ENCODE assay signal across 29 mouse cellular contexts in the genomic region with DNA sequence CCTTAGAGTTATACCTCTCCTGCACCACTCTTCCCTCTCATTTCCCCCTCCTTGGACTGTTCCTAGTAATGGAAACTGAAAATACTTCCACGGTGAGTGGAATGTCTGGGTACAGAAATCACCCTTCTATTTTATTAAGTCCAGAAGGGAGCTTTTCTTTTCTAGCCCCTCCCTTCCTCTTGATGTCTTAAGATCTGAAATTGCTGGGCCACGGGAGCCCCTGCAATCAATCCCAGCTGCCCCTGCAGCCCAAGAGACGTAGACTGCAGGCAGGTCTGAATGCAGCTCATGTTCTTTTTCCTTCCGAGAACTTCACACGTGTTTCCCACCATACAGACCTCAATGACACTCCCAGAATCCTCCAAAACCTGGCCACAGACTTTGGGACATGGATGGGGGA. TPM values are rescaled to one million over a fixed set of nuclear protein-coding genes. Genes with fewer than 3 reads are reported as not detected.
A peak's percentile ranks its signal among the peaks of the same experiment; 100 is the strongest.
DNase-seq lines count a peak whose midpoint lies in the region; ATAC-seq lines count a peak whose summit lies in the region.
"Had no signal": no experiment of that assay in that cellular context is flagged by ENCODE, and none has a peak within 500 bp of the region (broad histone marks: within the 10 kb centered on the region; RNA-seq: fewer than 3 reads in every experiment).

No protein-coding gene starts in this region.

- peaks cover 9% of the 10 kb centered on the region for H3K4me1 ChIP-seq in embryonic facial prominence, embryonic 10.5 days
- no peaks in the 10 kb centered on the region for H3K4me1 ChIP-seq in embryonic facial prominence, embryonic 11.5 days (ENCODE audit: control insufficient read depth, insufficient read depth, low read length)
- peaks cover 3% of the 10 kb centered on the region; the same call in 1 of the 2 replicates for H3K4me1 ChIP-seq in embryonic facial prominence, embryonic 14.5 days (ENCODE audit: control insufficient read depth, insufficient read depth, low read length)
- peaks cover 15% of the 10 kb centered on the region for H3K4me1 ChIP-seq in limb, embryonic 10.5 days
- H3K4me1 ChIP-seq in neural tube, embryonic 15.5 days, result peaks cover 2% of the 10 kb centered on the region; the same call in 1 of the 2 replicates
- H3K4me1 ChIP-seq: embryonic facial prominence, embryonic 15.5 days; forebrain, embryonic 10.5 days; forebrain, embryonic 13.5 days; forebrain, embryonic 15.5 days had no signal

- no peak overlapping the region for H3K4me3 ChIP-seq in embryonic facial prominence, embryonic 10.5 days
- no peak overlapping the region for H3K4me3 ChIP-seq in embryonic facial prominence, embryonic 11.5 days (ENCODE audit: low read depth, low read length)
- H3K4me3 ChIP-seq in embryonic facial prominence, embryonic 14.5 days (ENCODE audit: low read depth, low read length), result no peak overlapping the region
- H3K4me3 ChIP-seq in limb, embryonic 10.5 days, result no peak overlapping the region
- no peak overlapping the region for H3K4me3 ChIP-seq in neural tube, embryonic 15.5 days (replicated peaks)
- H3K4me3 ChIP-seq: embryonic facial prominence, embryonic 15.5 days; erythroblast, embryonic 14.5 days; forebrain, embryonic 10.5 days; forebrain, embryonic 13.5 days; forebrain, embryonic 15.5 days had no signal

- DNase-seq in embryonic facial prominence, embryonic 10.5 days (ENCODE audit: low spot score), result peak; percentile 26
- peak; percentile 59 for DNase-seq in embryonic facial prominence, embryonic 11.5 days (ENCODE audit: low spot score)
- peak; percentile 11 for DNase-seq in embryonic facial prominence, embryonic 14.5 days (ENCODE audit: low spot score)
- DNase-seq in limb, embryonic 10.5 days (ENCODE audit: low spot score), result no peak
- DNase-seq in c-Kit-positive CD71-positive TER-119-positive erythroid progenitor cells, embryonic 14.5 days (ENCODE audit: low spot score), result no peak
- DNase-seq: adrenal gland, adult 2 months; adrenal gland, postnatal 10 days; adrenal gland, postnatal 25 days; cerebellum, adult 11-12 months; cerebellum, adult 2 months; cerebellum, adult 9-10 months; cerebellum, postnatal 10 days; cerebellum, postnatal 25 days; embryo, embryonic 11 days; forebrain, postnatal 0 days had no signal

- 0 out of 2 replicates have a peak, but pooled peaks cover 4% of the 10 kb centered on the region for H3K27me3 ChIP-seq in embryonic facial prominence, embryonic 10.5 days (replicated peaks; ENCODE audit: low read depth, poor library complexity, severe bottlenecking)
- no peaks in the 10 kb centered on the region for H3K27me3 ChIP-seq in embryonic facial prominence, embryonic 11.5 days (ENCODE audit: control insufficient read depth, insufficient read depth, low read length)
- H3K27me3 ChIP-seq in embryonic facial prominence, embryonic 14.5 days (replicated peaks; ENCODE audit: control insufficient read depth, insufficient read depth, low read length), result no peaks in the 10 kb centered on the region; the same call in 1 of the 2 replicates
- no peaks in the 10 kb centered on the region; the same call in 1 of the 2 replicates for H3K27me3 ChIP-seq in limb, embryonic 10.5 days (ENCODE audit: low read depth, poor library complexity, severe bottlenecking)
- peaks cover 3% of the 10 kb centered on the region for H3K27me3 ChIP-seq in neural tube, embryonic 15.5 days (replicated peaks)
- H3K27me3 ChIP-seq: forebrain, embryonic 13.5 days; forebrain, embryonic 15.5 days had no signal

- H3K9ac ChIP-seq in embryonic facial prominence, embryonic 11.5 days (replicated peaks; ENCODE audit: low read length), result no peak overlapping the region
- H3K9ac ChIP-seq in embryonic facial prominence, embryonic 14.5 days (ENCODE audit: low read depth, low read length), result no peak overlapping the region
- no peak overlapping the region for H3K9ac ChIP-seq in neural tube, embryonic 15.5 days (replicated peaks)
- H3K9ac ChIP-seq: embryonic facial prominence, embryonic 15.5 days; forebrain, embryonic 13.5 days; forebrain, embryonic 15.5 days; forebrain, postnatal 0 days had no signal

- H3K9me3 ChIP-seq in embryonic facial prominence, embryonic 10.5 days, result no peaks in the 10 kb centered on the region
- H3K9me3 ChIP-seq in embryonic facial prominence, embryonic 11.5 days (replicated peaks; ENCODE audit: control insufficient read depth, low read length), result no peaks in the 10 kb centered on the region
- no peaks in the 10 kb centered on the region for H3K9me3 ChIP-seq in embryonic facial prominence, embryonic 14.5 days (ENCODE audit: control insufficient read depth, low read length)
- H3K9me3 ChIP-seq in limb, embryonic 10.5 days (replicated peaks), result no peaks in the 10 kb centered on the region
- H3K9me3 ChIP-seq in neural tube, embryonic 15.5 days (replicated peaks), result no peaks in the 10 kb centered on the region
- H3K9me3 ChIP-seq: embryonic facial prominence, embryonic 15.5 days; forebrain, embryonic 10.5 days; forebrain, embryonic 13.5 days; forebrain, embryonic 15.5 days had no signal

- WGBS in embryonic facial prominence, embryonic 10.5 days, result 48% methylated on average over 5 of the region's 5 CpGs
- 35% methylated on average over 5 of the region's 5 CpGs for WGBS in embryonic facial prominence, embryonic 11.5 days
- 31% methylated on average over 5 of the region's 5 CpGs for WGBS in embryonic facial prominence, embryonic 14.5 days
- WGBS in limb, embryonic 10.5 days, result 31% methylated on average over 5 of the region's 5 CpGs
- 58% methylated on average over 5 of the region's 5 CpGs for WGBS in neural tube, embryonic 15.5 days

- H3K36me3 ChIP-seq in embryonic facial prominence, embryonic 10.5 days (replicated peaks), result no peaks in the 10 kb centered on the region
- H3K36me3 ChIP-seq in embryonic facial prominence, embryonic 11.5 days (replicated peaks; ENCODE audit: control insufficient read depth, insufficient read depth, low read depth, low read length), result no peaks in the 10 kb centered on the region
- no peaks in the 10 kb centered on the region for H3K36me3 ChIP-seq in embryonic facial prominence, embryonic 14.5 days (ENCODE audit: control insufficient read depth, insufficient read depth, low read length)
- no peaks in the 10 kb centered on the region for H3K36me3 ChIP-seq in limb, embryonic 10.5 days
- no peaks in the 10 kb centered on the region for H3K36me3 ChIP-seq in neural tube, embryonic 15.5 days
- H3K36me3 ChIP-seq: embryonic facial prominence, embryonic 15.5 days; forebrain, embryonic 10.5 days; forebrain, embryonic 15.5 days had no signal

- no peak overlapping the region for H3K4me2 ChIP-seq in embryonic facial prominence, embryonic 11.5 days (ENCODE audit: low read depth, low read length)
- H3K4me2 ChIP-seq in embryonic facial prominence, embryonic 14.5 days (ENCODE audit: low read depth, low read length), result no peak overlapping the region
- no peak overlapping the region for H3K4me2 ChIP-seq in neural tube, embryonic 15.5 days
- H3K4me2 ChIP-seq: embryonic facial prominence, embryonic 15.5 days; forebrain, embryonic 13.5 days; forebrain, embryonic 15.5 days had no signal

- H3K27ac ChIP-seq in embryonic facial prominence, embryonic 10.5 days (replicated peaks), result no peak overlapping the region; the same call in 1 of the 2 replicates
- no peak overlapping the region for H3K27ac ChIP-seq in embryonic facial prominence, embryonic 11.5 days (replicated peaks; ENCODE audit: low read depth, low read length)
- no peak overlapping the region for H3K27ac ChIP-seq in embryonic facial prominence, embryonic 14.5 days (replicated peaks; ENCODE audit: low read depth, low read length)
- 0 out of 2 replicates have a peak overlapping the region, but pooled peaks have one; percentile 21 for H3K27ac ChIP-seq in limb, embryonic 10.5 days
- H3K27ac ChIP-seq in neural tube, embryonic 15.5 days (replicated peaks), result no peak overlapping the region
- H3K27ac ChIP-seq: embryonic facial prominence, embryonic 15.5 days; forebrain, embryonic 10.5 days; forebrain, embryonic 13.5 days; forebrain, embryonic 15.5 days had no signal

- no peak for ATAC-seq in embryonic facial prominence, embryonic 11.5 days (replicated peaks; ENCODE audit: insufficient number of reproducible peaks, low FRiP score, low TSS enrichment, low read depth)
- ATAC-seq in embryonic facial prominence, embryonic 14.5 days (ENCODE audit: low read depth), result no peak
- ATAC-seq in megakaryocyte-erythroid progenitor cell, adult 5-6 weeks (replicated peaks; ENCODE audit: low FRiP score, low TSS enrichment, poor library complexity, severe bottlenecking), result no peak
- no peak for ATAC-seq in neural tube, embryonic 15.5 days (ENCODE audit: low FRiP score)
- ATAC-seq: forebrain, embryonic 13.5 days; forebrain, embryonic 15.5 days; forebrain, postnatal 0 days had no signal

RNA-seq across cellular contexts. Expression of a gene that starts 32.3 kb away (rescaled TPM):
- 0.66 and 0.75 TPM in 2 replicates for polyA plus RNA-seq in embryonic facial prominence, embryonic 10.5 days (2016; fragmentation: Nextera tagmentation; extraction: Ambion mirVana)
- 0.46 and 1.2 TPM in 2 replicates for polyA plus RNA-seq in embryonic facial prominence, embryonic 11.5 days (2014; fragmentation: Nextera tagmentation; extraction: Ambion mirVana)
- polyA plus RNA-seq in embryonic facial prominence, embryonic 14.5 days (2014; fragmentation: Nextera tagmentation; extraction: Ambion mirVana), result 0.43 and 0.65 TPM in 2 replicates
- 1.1 and 2.3 TPM in 2 replicates for polyA plus RNA-seq in limb, embryonic 10.5 days (2016; fragmentation: Nextera tagmentation; extraction: Ambion mirVana)
- total RNA-seq in megakaryocyte-erythroid progenitor cell, adult 5-6 weeks (2014; fragmentation: Nextera tagmentation), result not detected in 2 replicates
- total RNA-seq in megakaryocyte-erythroid progenitor cell, adult 5-6 weeks (2017), result not detected in 2 replicates
- 19.2 and 21.3 TPM in 2 replicates for polyA plus RNA-seq in neural tube, embryonic 15.5 days (2015; fragmentation: Nextera tagmentation; extraction: Ambion mirVana)
- total RNA-seq: common myeloid progenitor, adult 5-6 weeks; MEL had no signal
- polyA plus RNA-seq: C2C12; erythroblast, embryonic 14.5 days had no signal

RNA-seq across cellular contexts. Expression of a gene that starts 34.8 kb away (rescaled TPM):
- polyA plus RNA-seq in embryonic facial prominence, embryonic 10.5 days (2016; fragmentation: Nextera tagmentation; extraction: Ambion mirVana), result 0.26 TPM in 1 of 2 replicates, not detected in the other
- 0.68 and 2.1 TPM in 2 replicates for polyA plus RNA-seq in embryonic facial prominence, embryonic 11.5 days (2014; fragmentation: Nextera tagmentation; extraction: Ambion mirVana)
- 6.6 and 9.8 TPM in 2 replicates for polyA plus RNA-seq in embryonic facial prominence, embryonic 14.5 days (2014; fragmentation: Nextera tagmentation; extraction: Ambion mirVana)
- 0.19 TPM in 1 of 2 replicates, not detected in the other for polyA plus RNA-seq in limb, embryonic 10.5 days (2016; fragmentation: Nextera tagmentation; extraction: Ambion mirVana)
- not detected in 2 replicates for total RNA-seq in megakaryocyte-erythroid progenitor cell, adult 5-6 weeks (2014; fragmentation: Nextera tagmentation)
- total RNA-seq in megakaryocyte-erythroid progenitor cell, adult 5-6 weeks (2017), result 0.99 TPM in 1 of 2 replicates, not detected in the other
- polyA plus RNA-seq in neural tube, embryonic 15.5 days (2015; fragmentation: Nextera tagmentation; extraction: Ambion mirVana), result 1.6 and 2.5 TPM in 2 replicates
- polyA plus RNA-seq: cerebellum, adult 2 months; erythroblast, embryonic 14.5 days had no signal

RNA-seq across cellular contexts. Expression of a gene that starts 37.8 kb away (rescaled TPM):
- polyA plus RNA-seq in embryonic facial prominence, embryonic 10.5 days (2016; fragmentation: Nextera tagmentation; extraction: Ambion mirVana), result not detected in 2 replicates
- polyA plus RNA-seq in embryonic facial prominence, embryonic 11.5 days (2014; fragmentation: Nextera tagmentation; extraction: Ambion mirVana), result not detected in 2 replicates
- polyA plus RNA-seq in embryonic facial prominence, embryonic 14.5 days (2014; fragmentation: Nextera tagmentation; extraction: Ambion mirVana), result not detected in 2 replicates
- not detected in 2 replicates for polyA plus RNA-seq in limb, embryonic 10.5 days (2016; fragmentation: Nextera tagmentation; extraction: Ambion mirVana)
- not detected in 2 replicates for total RNA-seq in megakaryocyte-erythroid progenitor cell, adult 5-6 weeks (2014; fragmentation: Nextera tagmentation)
- total RNA-seq in megakaryocyte-erythroid progenitor cell, adult 5-6 weeks (2017), result not detected in 2 replicates
- polyA plus RNA-seq in neural tube, embryonic 15.5 days (2015; fragmentation: Nextera tagmentation; extraction: Ambion mirVana), result not detected in 2 replicates
- total RNA-seq: adrenal gland, adult 2 months; adrenal gland, postnatal 10 days; adrenal gland, postnatal 25 days; adrenal gland, postnatal 4 days; common myeloid progenitor, adult 5-6 weeks; ES-E14; forebrain, postnatal 0 days; MEL had no signal
- polyA plus RNA-seq: adrenal gland, adult 2 months; brain, embryonic 14.5 days; C2C12; cerebellum, adult 2 months; embryonic facial prominence, embryonic 15.5 days; erythroblast, embryonic 14.5 days; forebrain, embryonic 10.5 days; forebrain, embryonic 13.5 days; forebrain, embryonic 15.5 days; forebrain, postnatal 0 days; frontal cortex, adult 2 months had no signal

RNA-seq across cellular contexts. Expression of a gene that starts 44.9 kb away (rescaled TPM):
- 0.19 TPM in 1 of 2 replicates, not detected in the other for polyA plus RNA-seq in embryonic facial prominence, embryonic 10.5 days (2016; fragmentation: Nextera tagmentation; extraction: Ambion mirVana)
- polyA plus RNA-seq in embryonic facial prominence, embryonic 11.5 days (2014; fragmentation: Nextera tagmentation; extraction: Ambion mirVana), result not detected in 2 replicates
- 5.3 and 6.3 TPM in 2 replicates for polyA plus RNA-seq in embryonic facial prominence, embryonic 14.5 days (2014; fragmentation: Nextera tagmentation; extraction: Ambion mirVana)
- not detected in 2 replicates for polyA plus RNA-seq in limb, embryonic 10.5 days (2016; fragmentation: Nextera tagmentation; extraction: Ambion mirVana)
- total RNA-seq in megakaryocyte-erythroid progenitor cell, adult 5-6 weeks (2014; fragmentation: Nextera tagmentation), result not detected in 2 replicates
- total RNA-seq in megakaryocyte-erythroid progenitor cell, adult 5-6 weeks (2017), result not detected in 2 replicates
- 1.3 and 2.5 TPM in 2 replicates for polyA plus RNA-seq in neural tube, embryonic 15.5 days (2015; fragmentation: Nextera tagmentation; extraction: Ambion mirVana)
- total RNA-seq: adrenal gland, postnatal 4 days; common myeloid progenitor, adult 5-6 weeks; forebrain, postnatal 0 days; MEL had no signal
- polyA plus RNA-seq: cerebellum, adult 2 months; erythroblast, embryonic 14.5 days; forebrain, embryonic 13.5 days had no signal

RNA-seq across cellular contexts. Expression of a gene that starts 57.0 kb away (rescaled TPM):
- polyA plus RNA-seq in embryonic facial prominence, embryonic 10.5 days (2016; fragmentation: Nextera tagmentation; extraction: Ambion mirVana), result not detected in 2 replicates
- polyA plus RNA-seq in embryonic facial prominence, embryonic 11.5 days (2014; fragmentation: Nextera tagmentation; extraction: Ambion mirVana), result not detected in 2 replicates
- 5.8 and 6.3 TPM in 2 replicates for polyA plus RNA-seq in embryonic facial prominence, embryonic 14.5 days (2014; fragmentation: Nextera tagmentation; extraction: Ambion mirVana)
- not detected in 2 replicates for polyA plus RNA-seq in limb, embryonic 10.5 days (2016; fragmentation: Nextera tagmentation; extraction: Ambion mirVana)
- total RNA-seq in megakaryocyte-erythroid progenitor cell, adult 5-6 weeks (2014; fragmentation: Nextera tagmentation), result not detected in 2 replicates
- not detected in 2 replicates for total RNA-seq in megakaryocyte-erythroid progenitor cell, adult 5-6 weeks (2017)
- 0.47 and 3.9 TPM in 2 replicates for polyA plus RNA-seq in neural tube, embryonic 15.5 days (2015; fragmentation: Nextera tagmentation; extraction: Ambion mirVana)
- total RNA-seq: common myeloid progenitor, adult 5-6 weeks; ES-E14; forebrain, postnatal 0 days; MEL had no signal
- polyA plus RNA-seq: erythroblast, embryonic 14.5 days; forebrain, embryonic 10.5 days; forebrain, embryonic 13.5 days; forebrain, embryonic 15.5 days had no signal

Comparison
In these comparisons a context has a peak if more than half of its experiments do, and no peak if none do; other contexts are left out.
1. DNase-seq: peak in embryonic facial prominence, embryonic 10.5 days (single experiment), embryonic facial prominence, embryonic 11.5 days (single experiment) and embryonic facial prominence, embryonic 14.5 days (single experiment); none in limb, embryonic 10.5 days (single experiment) and c-Kit-positive CD71-positive TER-119-positive erythroid progenitor cells, embryonic 14.5 days (single experiment).